Comparison of ENCODE assay signal across 32 mouse cellular contexts in genomic region chr5:68027474-68027873, GRCm38 (mm10). TPM values are rescaled to one million over a fixed set of nuclear protein-coding genes. Genes with fewer than 3 reads are reported as not detected.
DNase-seq lines count a peak whose midpoint lies in the region; ATAC-seq and TF ChIP-seq lines count a peak whose summit lies in the region.
"Had no signal": no experiment of that assay in that cellular context is flagged by ENCODE, and none has a peak within 500 bp of the region (broad histone marks: within the 10 kb centered on the region; RNA-seq: fewer than 3 reads in every experiment).

No protein-coding gene starts in this region.

- H3K27ac ChIP-seq in liver, adult 2 months (replicated peaks; ENCODE audit: insufficient read depth, low read depth, low read length): no peak overlapping the region
- no peak overlapping the region for H3K27ac ChIP-seq in liver, postnatal 0 days (ENCODE audit: low read depth)
- H3K27ac ChIP-seq: embryonic facial prominence, embryonic 10.5 days; forebrain, embryonic 15.5 days; gastrocnemius, adult 2 months; heart, embryonic 10.5 days; intestine, embryonic 15.5 days had no signal

- 67% methylated on average over 4 of the region's 4 CpGs for WGBS in liver, adult 2 months
- WGBS in liver, postnatal 0 days (ENCODE audit: insufficient replicate concordance): 73% methylated on average over 4 of the region's 4 CpGs

- H3K4me2 ChIP-seq in liver, postnatal 0 days (ENCODE audit: low read depth, low read length): no peak overlapping the region
- H3K4me2 ChIP-seq: forebrain, embryonic 15.5 days; intestine, embryonic 15.5 days; liver, embryonic 11.5 days had no signal

- TF ChIP-seq CTCF in liver, adult 2 months (IDR thresholded peaks at IDR 0.05; ENCODE audit: low read depth, low read length): no peak
- TF ChIP-seq CTCF in liver, postnatal 0 days (IDR thresholded peaks at IDR 0.05; ENCODE audit: low read depth): no peak

- no peak overlapping the region for H3K9ac ChIP-seq in liver, adult 2 months (ENCODE audit: low read depth, low read length)
- no peak overlapping the region for H3K9ac ChIP-seq in liver, postnatal 0 days (replicated peaks)
- H3K9ac ChIP-seq: forebrain, embryonic 15.5 days; intestine, embryonic 15.5 days had no signal

- H3K4me3 ChIP-seq in liver, adult 2 months (ENCODE audit: insufficient read depth, low read depth, low read length): no peak overlapping the region
- no peak overlapping the region for H3K4me3 ChIP-seq in liver, postnatal 0 days (ENCODE audit: low read depth, low read length)
- H3K4me3 ChIP-seq: embryonic facial prominence, embryonic 10.5 days; forebrain, embryonic 15.5 days; gastrocnemius, adult 2 months; heart, embryonic 10.5 days; intestine, embryonic 15.5 days had no signal

- no peaks in the 10 kb centered on the region for H3K9me3 ChIP-seq in liver, postnatal 0 days (ENCODE audit: low read length)
- H3K9me3 ChIP-seq: embryonic facial prominence, embryonic 10.5 days; forebrain, embryonic 15.5 days; heart, embryonic 10.5 days; intestine, embryonic 15.5 days had no signal

- no peak for DNase-seq in cerebellum, adult 8-10 months
- peak; percentile 2 for DNase-seq in liver, adult 2 months (ENCODE audit: extremely low read depth, low read depth, low spot score)
- no peak for DNase-seq in liver, postnatal 0 days
- peak; percentile 46 for DNase-seq in brain, adult 2 months (ENCODE audit: low read depth, low spot score)
- no peak for DNase-seq in cerebellum, postnatal 14 days
- DNase-seq: adrenal gland, postnatal 36 days; cerebellum, adult 9-10 months; gastrocnemius, adult 2 months; heart, postnatal 4 days; kidney, adult 8-10 months; kidney, postnatal 14 days; lung, adult 18-20 months; lung, postnatal 10 days; right cerebral cortex, adult 18-20 months; right cerebral cortex, postnatal 4 days; thymus, postnatal 25 days had no signal

- peak; percentile 32; the same call in 1 of the 2 replicates for ATAC-seq in cerebellum, adult (ENCODE audit: insufficient number of reproducible peaks, low FRiP score, low TSS enrichment)
- no peak for ATAC-seq in liver, postnatal 0 days
- peak; percentile 60 for ATAC-seq in megakaryocyte, adult 5-6 weeks (ENCODE audit: poor library complexity, severe bottlenecking)
- ATAC-seq in activated CD4-positive, CD25-positive, alpha-beta regulatory T cell, adult 4 months: no peak
- ATAC-seq: forebrain, embryonic 15.5 days; intestine, embryonic 15.5 days had no signal

- no peaks in the 10 kb centered on the region for H3K4me1 ChIP-seq in liver, adult 2 months (ENCODE audit: control insufficient read depth, insufficient read depth, low read length)
- H3K4me1 ChIP-seq in liver, postnatal 0 days (ENCODE audit: insufficient read depth): no peaks in the 10 kb centered on the region
- H3K4me1 ChIP-seq: embryonic facial prominence, embryonic 10.5 days; forebrain, embryonic 15.5 days; heart, embryonic 10.5 days; intestine, embryonic 15.5 days had no signal

- TF ChIP-seq EP300 in liver, postnatal 0 days (IDR thresholded peaks at IDR 0.05; ENCODE audit: low read depth): no peak

- TF ChIP-seq POLR2A in liver, adult 2 months (IDR thresholded peaks at IDR 0.05; ENCODE audit: extremely low read depth, insufficient read depth, low read length): no peak

- no peaks in the 10 kb centered on the region for H3K79me2 ChIP-seq in liver, adult 2 months (ENCODE audit: control insufficient read depth, insufficient read depth, low read length)

- no peaks in the 10 kb centered on the region for H3K27me3 ChIP-seq in liver, adult 2 months (ENCODE audit: control insufficient read depth, insufficient read depth, low read length)
- H3K27me3 ChIP-seq in liver, postnatal 0 days (ENCODE audit: insufficient read depth, low read length): no peaks in the 10 kb centered on the region
- H3K27me3 ChIP-seq: forebrain, embryonic 15.5 days; intestine, embryonic 15.5 days had no signal

- H3K36me3 ChIP-seq in liver, adult 2 months (ENCODE audit: control insufficient read depth, insufficient read depth, low read length): no peaks in the 10 kb centered on the region
- H3K36me3 ChIP-seq in liver, postnatal 0 days (replicated peaks; ENCODE audit: insufficient read depth, low read length): no peaks in the 10 kb centered on the region
- H3K36me3 ChIP-seq: embryonic facial prominence, embryonic 10.5 days; forebrain, embryonic 15.5 days; heart, embryonic 10.5 days; intestine, embryonic 15.5 days had no signal

RNA-seq across cellular contexts. Expression of gene Grxcr1, which starts 4.2 kb away (rescaled TPM):
- not detected in 2 replicates for total RNA-seq in liver, adult 2 months (2014; rRNA removed)
- not detected in 2 replicates for polyA plus RNA-seq in liver, adult 2 months (2012; rRNA removed)
- not detected in 2 replicates for polyA plus RNA-seq in liver, postnatal 0 days (2015; fragmentation: Nextera tagmentation; extraction: Ambion mirVana)
- not detected in 2 replicates for total RNA-seq in megakaryocyte, adult 5-6 weeks (2015)
- not detected in 2 replicates for total RNA-seq in megakaryocyte, adult 5-6 weeks (2017)
- polyA plus RNA-seq in activated CD4-positive, CD25-positive, alpha-beta regulatory T cell, adult 4 months (2017; shearing (Covaris generic)): under 1 TPM in 1 of 2 experiments, not detected in 1; 0.32 TPM
- total RNA-seq: adrenal gland, postnatal 36 days; gastrocnemius, adult 2 months; gastrocnemius, postnatal 4 days; heart, postnatal 4 days; layer of hippocampus, adult 18-20 months; layer of hippocampus, postnatal 25 days; monocyte, adult 5-6 weeks had no signal
- polyA plus RNA-seq: cortical plate, adult 2 months; forebrain, embryonic 15.5 days; heart, embryonic 10.5 days; heart, embryonic 16.5 days; intestine, embryonic 15.5 days; limb, embryonic 11.5 days; liver, embryonic 11.5 days; stomach, embryonic 14.5 days had no signal

Comparison
In these comparisons a context has a peak if more than half of its experiments do, and no peak if none do; other contexts are left out.
1. DNase-seq: peak in liver, adult 2 months (single experiment) and brain, adult 2 months (single experiment); none in cerebellum, adult 8-10 months (single experiment), liver, postnatal 0 days (single experiment) and cerebellum, postnatal 14 days (0 of 2).
2. ATAC-seq: peak in cerebellum, adult (single experiment) and megakaryocyte, adult 5-6 weeks (single experiment); none in liver, postnatal 0 days (single experiment) and activated CD4-positive, CD25-positive, alpha-beta regulatory T cell, adult 4 months (single experiment).